Mouse (Mus musculus): ENCODE measurements around the gene Lamc3. TPM values are rescaled to one million over a fixed set of nuclear protein-coding genes. Genes with fewer than 3 reads are reported as not detected.

The Lamc3 gene
- total and polyA plus RNA-seq, 3 experiments, result not detected

DNA sequence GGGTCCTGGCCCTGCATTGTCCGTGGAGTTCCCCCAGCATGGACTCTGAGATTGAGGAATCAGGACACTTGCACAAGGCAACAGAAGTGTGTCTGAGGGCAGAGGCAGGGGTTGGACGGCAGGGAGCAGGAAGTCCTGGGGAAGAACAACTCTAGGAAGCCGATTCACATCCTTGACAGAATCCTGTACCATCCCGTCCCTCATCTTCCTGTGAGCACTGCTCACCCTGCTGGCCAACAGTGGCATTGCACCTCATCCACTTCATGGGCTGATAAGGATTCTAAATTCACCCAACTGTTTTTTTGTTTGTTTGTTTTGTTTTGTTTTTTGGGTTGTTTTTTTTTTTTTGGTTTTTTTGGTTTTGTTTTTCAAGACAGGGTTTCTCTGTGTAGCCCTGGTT is 28.0 kb downstream of the Lamc3 start:
- DNase-seq (ENCODE audit: low spot score) (peak; percentile 34), ATAC-seq (ENCODE audit: extremely low read depth, insufficient number of reproducible peaks, low FRiP score, poor library complexity, severe bottlenecking) (no peak)
- H3K4me3 ChIP-seq (ENCODE audit: low read depth, low read length), result no peak overlapping the region
- H3K9me3 ChIP-seq (replicated peaks), result no peaks in the 10 kb centered on the region
- peaks cover 29% of the 10 kb centered on the region; the same call in 1 of the 2 replicates for H3K27me3 ChIP-seq (ENCODE audit: insufficient read depth, low read length)
- no peaks in the 10 kb centered on the region for H3K36me3 ChIP-seq (replicated peaks)
- no peak for TF ChIP-seq GATA2 (IDR thresholded peaks at IDR 0.05; ENCODE audit: borderline replicate concordance, low read depth, low read length)
- TF ChIP-seq CTCF (IDR thresholded peaks at IDR 0.05; ENCODE audit: low read depth, low read length), result peak; percentile 95
- H3K4me1 ChIP-seq (ENCODE audit: insufficient read depth, low read depth, low read length), result peaks cover 3% of the 10 kb centered on the region; the same call in 1 of the 2 replicates

DNA sequence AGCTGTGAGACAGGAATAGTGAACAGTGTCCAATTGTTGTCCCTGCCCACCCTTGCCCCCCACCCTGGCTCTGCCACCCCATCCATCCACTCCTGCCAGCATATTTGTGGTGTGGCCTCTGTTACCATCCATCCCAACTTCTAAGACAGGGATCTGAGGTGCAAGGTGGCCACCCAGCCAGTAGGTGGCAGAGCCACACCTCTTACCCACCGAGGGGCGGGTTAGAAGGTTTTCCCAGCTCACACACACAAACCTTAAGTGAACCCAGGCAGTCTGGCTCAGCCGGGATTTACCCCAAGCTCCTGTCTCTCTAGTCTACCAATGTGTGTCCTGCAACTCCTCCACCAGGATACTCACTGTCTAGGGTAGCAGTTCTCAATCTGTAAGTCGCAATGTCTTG is 30.5 kb downstream of the Lamc3 start:
- peak; percentile 33 for DNase-seq (ENCODE audit: low spot score)
- Histone ChIP-seq H3K4me3 (ENCODE audit: low read depth, low read length) (no peak overlapping the region), H3K4me1 (ENCODE audit: insufficient read depth, low read depth, low read length) (peaks cover 3% of the 10 kb centered on the region; the same call in 1 of the 2 replicates), H3K27me3 (ENCODE audit: insufficient read depth, low read length) (peaks cover 44% of the 10 kb centered on the region), H3K36me3 (replicated peaks) (no peaks in the 10 kb centered on the region), H3K9me3 (replicated peaks) (no peaks in the 10 kb centered on the region)
- TF ChIP-seq CTCF (IDR thresholded peaks at IDR 0.05; ENCODE audit: low read depth, low read length), result 0 out of 2 replicates have a peak, but pooled peaks have one; percentile 17
- no peak for TF ChIP-seq GATA2 (IDR thresholded peaks at IDR 0.05; ENCODE audit: borderline replicate concordance, low read depth, low read length)
- no peak for ATAC-seq (ENCODE audit: extremely low read depth, insufficient number of reproducible peaks, low FRiP score, poor library complexity, severe bottlenecking)

DNA sequence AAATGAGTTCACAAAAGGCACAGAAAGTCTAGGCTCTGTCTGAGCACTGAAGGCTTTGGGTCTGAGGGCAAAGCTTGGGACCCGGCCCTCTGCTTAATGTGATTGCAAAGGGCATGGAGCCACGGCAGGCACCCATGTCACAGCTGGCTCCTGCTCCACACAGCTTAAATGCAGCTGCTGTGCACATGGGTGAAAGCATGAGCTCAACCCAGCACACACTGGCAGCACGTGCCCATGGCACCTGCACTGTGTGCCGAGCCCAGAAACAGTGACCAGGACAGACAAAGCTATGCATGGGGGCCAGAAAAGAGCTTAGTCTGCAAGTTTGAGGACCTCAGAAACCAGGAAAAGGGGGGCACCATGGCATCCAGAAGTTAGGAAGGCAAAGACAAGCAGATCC is 36.6 kb downstream of the Lamc3 start:
- Histone ChIP-seq H3K4me3 (ENCODE audit: low read depth, low read length) (no peak overlapping the region), H3K27me3 (ENCODE audit: insufficient read depth, low read length) (peaks cover 52% of the 10 kb centered on the region), H3K4me1 (ENCODE audit: insufficient read depth, low read depth, low read length) (no peaks in the 10 kb centered on the region), H3K36me3 (replicated peaks) (no peaks in the 10 kb centered on the region), H3K9me3 (replicated peaks) (no peaks in the 10 kb centered on the region)
- TF ChIP-seq GATA1 (IDR thresholded peaks at IDR 0.05; ENCODE audit: borderline replicate concordance, low read length) (no peak), GATA2 (IDR thresholded peaks at IDR 0.05; ENCODE audit: borderline replicate concordance, low read depth, low read length) (no peak), CTCF (IDR thresholded peaks at IDR 0.05; ENCODE audit: low read depth, low read length) (no peak), POLR2AphosphoS5 (IDR thresholded peaks at IDR 0.05; ENCODE audit: insufficient replicate concordance, low read depth, low read length) (no peak), TAL1 (conservative IDR thresholded peaks at IDR 0.05; ENCODE audit: low read depth, low read length) (no peak)
- no peak for ATAC-seq (ENCODE audit: extremely low read depth, insufficient number of reproducible peaks, low FRiP score, poor library complexity, severe bottlenecking)
- no peak for DNase-seq (ENCODE audit: low spot score)

DNA sequence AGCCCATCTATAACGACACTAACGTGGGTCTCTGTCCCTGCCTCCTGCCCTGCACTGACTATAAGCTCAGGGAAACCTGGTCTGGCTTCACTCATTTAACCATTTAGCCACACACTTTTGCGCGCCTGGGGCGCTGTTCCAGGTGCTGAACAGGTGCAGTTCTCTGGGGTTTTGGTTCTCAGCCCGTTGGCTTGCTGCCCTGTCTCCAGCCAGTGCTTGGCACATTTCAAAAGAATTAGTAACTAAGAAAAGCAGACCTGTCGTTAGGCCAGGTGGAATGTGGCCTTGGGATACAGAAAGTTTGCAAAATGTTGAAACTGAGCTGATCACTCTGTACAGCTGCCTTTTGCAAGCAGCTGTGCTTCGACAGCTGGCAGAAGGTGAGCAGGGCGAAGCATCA is 37.7 kb downstream of the Lamc3 start:
- peaks cover 57% of the 10 kb centered on the region for H3K27me3 ChIP-seq (ENCODE audit: insufficient read depth, low read length)
- no peaks in the 10 kb centered on the region for H3K4me1 ChIP-seq (ENCODE audit: insufficient read depth, low read depth, low read length)
- TF ChIP-seq GATA2 (IDR thresholded peaks at IDR 0.05; ENCODE audit: borderline replicate concordance, low read depth, low read length) (no peak), CTCF (IDR thresholded peaks at IDR 0.05; ENCODE audit: low read depth, low read length) (no peak), POLR2AphosphoS5 (IDR thresholded peaks at IDR 0.05; ENCODE audit: insufficient replicate concordance, low read depth, low read length) (no peak), TAL1 (conservative IDR thresholded peaks at IDR 0.05; ENCODE audit: low read depth, low read length) (no peak), GATA1 (IDR thresholded peaks at IDR 0.05; ENCODE audit: borderline replicate concordance, low read length) (no peak)
- no peaks in the 10 kb centered on the region for H3K36me3 ChIP-seq (replicated peaks)
- no peak for ATAC-seq (ENCODE audit: extremely low read depth, insufficient number of reproducible peaks, low FRiP score, poor library complexity, severe bottlenecking)
- H3K9me3 ChIP-seq (replicated peaks), result no peaks in the 10 kb centered on the region
- DNase-seq (ENCODE audit: low spot score), result no peak
- H3K4me3 ChIP-seq (ENCODE audit: low read depth, low read length), result no peak overlapping the region

DNA sequence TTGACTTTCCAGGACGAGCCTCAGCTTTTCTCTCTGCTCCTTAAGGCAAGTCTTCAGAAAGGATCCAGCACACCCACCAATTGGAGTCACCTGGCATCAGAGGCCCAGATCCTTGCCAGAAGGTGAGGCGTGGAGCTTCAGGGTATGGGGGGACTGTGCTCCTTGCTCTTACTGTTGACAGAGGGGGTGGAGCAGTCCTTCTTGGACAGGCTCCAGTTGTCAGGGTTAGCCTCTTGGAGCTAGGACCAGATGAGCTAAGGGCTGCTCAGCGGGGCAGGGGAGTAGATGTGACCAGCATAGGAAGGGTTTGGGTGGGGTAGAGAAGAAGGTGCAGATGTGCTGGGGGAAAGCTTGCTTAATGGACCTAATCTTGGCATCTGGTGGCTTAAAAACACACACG is 38.8 kb downstream of the Lamc3 start:
- Histone ChIP-seq H3K27me3 (ENCODE audit: insufficient read depth, low read length) (peaks cover 53% of the 10 kb centered on the region), H3K36me3 (replicated peaks) (no peaks in the 10 kb centered on the region), H3K9me3 (replicated peaks) (no peaks in the 10 kb centered on the region), H3K4me3 (ENCODE audit: low read depth, low read length) (no peak overlapping the region), H3K4me1 (ENCODE audit: insufficient read depth, low read depth, low read length) (no peaks in the 10 kb centered on the region)
- ATAC-seq (ENCODE audit: extremely low read depth, insufficient number of reproducible peaks, low FRiP score, poor library complexity, severe bottlenecking) (no peak), DNase-seq (ENCODE audit: low spot score) (no peak)
- TF ChIP-seq GATA2 (IDR thresholded peaks at IDR 0.05; ENCODE audit: borderline replicate concordance, low read depth, low read length), result no peak
- no peak for TF ChIP-seq TAL1 (conservative IDR thresholded peaks at IDR 0.05; ENCODE audit: low read depth, low read length)
- TF ChIP-seq GATA1 (IDR thresholded peaks at IDR 0.05; ENCODE audit: borderline replicate concordance, low read length), result no peak
- TF ChIP-seq CTCF (IDR thresholded peaks at IDR 0.05; ENCODE audit: low read depth, low read length), result no peak
- TF ChIP-seq POLR2AphosphoS5 (IDR thresholded peaks at IDR 0.05; ENCODE audit: insufficient replicate concordance, low read depth, low read length), result no peak

DNA sequence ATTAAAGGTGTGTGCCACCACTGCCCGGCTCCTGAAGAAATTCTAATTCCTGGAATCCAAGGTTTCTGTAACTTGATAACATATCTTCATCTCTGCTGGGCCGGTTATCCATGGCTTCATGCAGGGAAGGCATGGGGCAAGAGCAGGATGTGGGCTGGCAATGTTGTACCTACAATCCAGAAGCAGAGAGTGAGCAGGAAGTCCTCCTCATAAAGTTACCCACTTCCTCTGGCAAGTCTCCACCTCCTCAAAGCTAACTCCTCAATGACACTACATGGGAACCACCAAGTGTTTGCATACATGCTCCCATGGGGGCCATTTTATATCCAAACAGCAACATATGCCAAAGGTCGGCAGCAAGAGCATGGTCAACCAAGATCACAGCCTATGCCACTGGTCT is 42.6 kb downstream of the Lamc3 start:
- TF ChIP-seq GATA2 (IDR thresholded peaks at IDR 0.05; ENCODE audit: borderline replicate concordance, low read depth, low read length) (no peak), CTCF (IDR thresholded peaks at IDR 0.05; ENCODE audit: low read depth, low read length) (no peak)
- no peaks in the 10 kb centered on the region for H3K4me1 ChIP-seq (ENCODE audit: insufficient read depth, low read depth, low read length)
- H3K27me3 ChIP-seq (ENCODE audit: insufficient read depth, low read length), result peaks cover 43% of the 10 kb centered on the region
- no peaks in the 10 kb centered on the region for H3K36me3 ChIP-seq (replicated peaks)
- no peaks in the 10 kb centered on the region for H3K9me3 ChIP-seq (replicated peaks)
- DNase-seq (ENCODE audit: low spot score) (no peak), ATAC-seq (ENCODE audit: extremely low read depth, insufficient number of reproducible peaks, low FRiP score, poor library complexity, severe bottlenecking) (no peak)
- no peak overlapping the region for H3K4me3 ChIP-seq (ENCODE audit: low read depth, low read length)

DNA sequence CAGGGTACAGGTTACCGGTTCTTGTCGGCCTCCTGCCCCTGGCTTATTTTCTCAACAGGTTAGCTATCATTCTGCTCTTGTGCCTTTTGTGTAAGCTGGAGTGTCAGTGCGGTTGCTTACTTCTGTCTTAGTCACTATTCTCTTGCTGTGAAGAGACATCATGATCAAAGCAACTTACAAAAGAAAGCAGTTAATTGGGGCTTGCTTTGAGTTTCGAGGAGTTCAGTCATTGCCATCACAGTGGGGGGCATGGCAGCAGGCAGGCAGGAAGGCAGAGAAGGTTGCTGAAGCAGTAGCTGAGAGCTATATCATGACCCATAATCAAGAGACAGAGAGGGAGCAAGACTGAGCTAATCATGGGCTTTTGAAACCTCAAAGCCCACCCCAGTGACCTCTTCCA is 47.5 kb downstream of the Lamc3 start:
- no peak for ATAC-seq (ENCODE audit: extremely low read depth, insufficient number of reproducible peaks, low FRiP score, poor library complexity, severe bottlenecking)
- H3K4me1 ChIP-seq (ENCODE audit: insufficient read depth, low read depth, low read length), result no peaks in the 10 kb centered on the region
- H3K4me3 ChIP-seq (ENCODE audit: low read depth, low read length), result no peak overlapping the region
- H3K27me3 ChIP-seq (ENCODE audit: insufficient read depth, low read length), result peaks cover 52% of the 10 kb centered on the region
- no peaks in the 10 kb centered on the region for H3K9me3 ChIP-seq (replicated peaks)
- DNase-seq (ENCODE audit: low spot score), result no peak
- no peaks in the 10 kb centered on the region for H3K36me3 ChIP-seq (replicated peaks)
- TF ChIP-seq GATA2 (IDR thresholded peaks at IDR 0.05; ENCODE audit: borderline replicate concordance, low read depth, low read length), result no peak
- TF ChIP-seq CTCF (IDR thresholded peaks at IDR 0.05; ENCODE audit: low read depth, low read length), result no peak
- TF ChIP-seq GATA1 (IDR thresholded peaks at IDR 0.05; ENCODE audit: borderline replicate concordance, low read length), result no peak
- no peak for TF ChIP-seq TAL1 (conservative IDR thresholded peaks at IDR 0.05; ENCODE audit: low read depth, low read length)
- no peak for TF ChIP-seq POLR2AphosphoS5 (IDR thresholded peaks at IDR 0.05; ENCODE audit: insufficient replicate concordance, low read depth, low read length)
